Comparison of ENCODE assay signal across 11 mouse cellular contexts in the genomic region with DNA sequence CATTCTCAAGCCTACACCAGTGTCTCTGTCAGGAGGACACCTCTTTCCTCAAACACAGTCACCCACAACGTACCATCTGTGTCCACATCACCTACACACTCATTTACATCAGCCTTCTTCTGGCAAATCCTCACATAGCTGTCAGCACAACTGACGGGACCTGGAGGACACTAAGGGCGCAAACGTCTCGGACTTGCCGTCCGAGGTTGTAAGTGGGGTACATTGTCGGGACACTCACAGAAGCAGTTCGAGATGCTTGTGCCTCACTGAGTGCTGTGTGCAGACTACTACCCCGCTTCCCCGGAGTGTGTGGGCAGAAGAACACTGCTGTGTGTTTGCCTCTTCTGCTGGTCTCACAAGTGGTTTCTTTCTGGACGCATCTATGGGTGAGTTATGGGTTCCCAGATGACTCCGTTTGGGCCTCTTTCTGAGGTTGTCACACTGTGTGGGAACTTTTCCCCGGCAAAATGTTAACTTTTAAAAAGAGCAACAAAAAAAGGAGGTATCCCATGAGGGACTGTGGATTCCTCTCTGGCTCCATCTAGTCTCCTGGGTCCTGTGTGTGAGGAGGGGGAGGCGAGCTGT. TPM values are rescaled to one million over a fixed set of nuclear protein-coding genes. Genes with fewer than 3 reads are reported as not detected.
A peak's percentile ranks its signal among the peaks of the same experiment; 100 is the strongest.
DNase-seq lines count a peak whose midpoint lies in the region; ATAC-seq lines count a peak whose summit lies in the region.
"Had no signal": no experiment of that assay in that cellular context is flagged by ENCODE, and none has a peak within 500 bp of the region (broad histone marks: within the 10 kb centered on the region; RNA-seq: fewer than 3 reads in every experiment).

No protein-coding gene starts in this region.

- no peaks in the 10 kb centered on the region for H3K36me3 ChIP-seq in kidney, embryonic 16.5 days (ENCODE audit: insufficient read depth, low read length)
- no peaks in the 10 kb centered on the region for H3K36me3 ChIP-seq in limb, embryonic 12.5 days
- H3K36me3 ChIP-seq: midbrain, embryonic 15.5 days had no signal

- peak overlapping the region; percentile 83 for H3K27ac ChIP-seq in kidney, embryonic 16.5 days (ENCODE audit: low read length)
- H3K27ac ChIP-seq in brown adipose tissue, adult 24 weeks (replicated peaks; ENCODE audit: low read depth, low read length) = peak overlapping the region; percentile 23; the same call in 1 of the 2 replicates
- H3K27ac ChIP-seq in limb, embryonic 12.5 days = 0 out of 2 replicates have a peak overlapping the region, but pooled peaks have one; percentile 19
- H3K27ac ChIP-seq: midbrain, embryonic 15.5 days had no signal

- peak overlapping the region; percentile 66 for H3K9ac ChIP-seq in kidney, embryonic 16.5 days (replicated peaks; ENCODE audit: low read length)
- 0 out of 2 replicates have a peak overlapping the region, but pooled peaks have one; percentile 2 for H3K9ac ChIP-seq in limb, embryonic 12.5 days (replicated peaks)
- H3K9ac ChIP-seq: forebrain, postnatal 0 days; midbrain, embryonic 15.5 days had no signal

- DNase-seq in embryo, embryonic 9.5 days (ENCODE audit: extremely low spot score) = peak; percentile 17
- DNase-seq in embryo, embryonic 10.5 days (ENCODE audit: low spot score) = no peak
- DNase-seq in kidney, adult 8-10 months = no peak
- DNase-seq in cerebellum, postnatal 36 days = no peak
- DNase-seq in spleen, adult 18-20 months = no peak
- DNase-seq: cerebellum, adult 18-20 months; forebrain, postnatal 0 days had no signal

- peak overlapping the region; percentile 23 for H3K4me3 ChIP-seq in kidney, embryonic 16.5 days (ENCODE audit: low read length)
- no peak overlapping the region for H3K4me3 ChIP-seq in brown adipose tissue, adult 24 weeks (ENCODE audit: insufficient read depth, low read depth, low read length)
- H3K4me3 ChIP-seq in limb, embryonic 12.5 days (replicated peaks) = peak overlapping the region; percentile 22; the same call in 1 of the 2 replicates

- H3K4me2 ChIP-seq in kidney, embryonic 16.5 days (replicated peaks; ENCODE audit: low read depth, low read length) = peak overlapping the region; percentile 47
- peak overlapping the region; percentile 54 for H3K4me2 ChIP-seq in limb, embryonic 12.5 days

- ATAC-seq in kidney, embryonic 16.5 days (ENCODE audit: low FRiP score, low TSS enrichment) = no peak
- no peak for ATAC-seq in limb, embryonic 12.5 days (ENCODE audit: insufficient number of reproducible peaks, insufficient read depth, low FRiP score, low TSS enrichment, low read depth)

- WGBS in kidney, embryonic 16.5 days = 37% methylated on average over 15 of the region's 15 CpGs
- WGBS in limb, embryonic 12.5 days = 42% methylated on average over 15 of the region's 15 CpGs

- no peaks in the 10 kb centered on the region for H3K27me3 ChIP-seq in kidney, embryonic 16.5 days (ENCODE audit: insufficient read depth, low read length)
- peaks cover 11% of the 10 kb centered on the region for H3K27me3 ChIP-seq in limb, embryonic 12.5 days

- no peaks in the 10 kb centered on the region for H3K9me3 ChIP-seq in kidney, embryonic 16.5 days (ENCODE audit: low read length)
- H3K9me3 ChIP-seq in limb, embryonic 12.5 days = no peaks in the 10 kb centered on the region
- H3K9me3 ChIP-seq: midbrain, embryonic 15.5 days had no signal

- peaks cover 57% of the 10 kb centered on the region for H3K4me1 ChIP-seq in kidney, embryonic 16.5 days (ENCODE audit: insufficient read depth, low read length)
- peaks cover 24% of the 10 kb centered on the region for H3K4me1 ChIP-seq in brown adipose tissue, adult 24 weeks (ENCODE audit: control insufficient read depth, insufficient read depth, insufficient read length, low read length)
- peaks cover 49% of the 10 kb centered on the region for H3K4me1 ChIP-seq in limb, embryonic 12.5 days (replicated peaks)

RNA-seq across cellular contexts. Expression of gene Plekhg3, which starts 15.2 kb away (rescaled TPM):
- polyA plus RNA-seq in kidney, embryonic 16.5 days (2015; fragmentation: Nextera tagmentation; extraction: Ambion mirVana) = 23.0 and 24.8 TPM in 2 replicates
- polyA plus RNA-seq in brown adipose tissue, adult 24 weeks (2012; ENCODE audit: insufficient read depth, insufficient read length, missing spikeins) = 6.3 and 6.5 TPM in 2 replicates
- 6.2 and 7.4 TPM in 2 replicates for polyA plus RNA-seq in limb, embryonic 12.5 days (2016; fragmentation: Nextera tagmentation; extraction: Ambion mirVana)

Comparison
In these comparisons a context has a peak if more than half of its experiments do, and no peak if none do; other contexts are left out.
1. H3K27ac ChIP-seq: peak in every context shown above with its lines; median percentile 83 in kidney, embryonic 16.5 days; 23 in brown adipose tissue, adult 24 weeks; 19 in limb, embryonic 12.5 days.